Mouse (Mus musculus) gastrocnemius, adult 8-10 months (tissue): ENCODE data around the gene Arvcf. TPM values are rescaled to one million over a fixed set of nuclear protein-coding genes. Genes with fewer than 3 reads are reported as not detected.

Experiments
- DNase-seq, 2 experiments: peaks; one replicate each; pipeline ENCODE4 v3.0.0; 2022; ENCODE audit warnings: low spot score in 2 of 2
- microRNA-seq: library from miRNA; unstranded; fragments of <30 nt; microRNA quantifications from one replicate; pipeline ENCODE4 v1.2.0, GENCODE M21; 2022
- total RNA-seq, 4 experiments: library from RNA; stranded (reverse); gene quantifications; 2 replicates each; pipeline ENCODE4 v1.2.4; 2022

Gene Arvcf
- total RNA-seq, 4 experiments from 2014 or later = 7.8 to 12.7 (median 9.9) TPM

DNA sequence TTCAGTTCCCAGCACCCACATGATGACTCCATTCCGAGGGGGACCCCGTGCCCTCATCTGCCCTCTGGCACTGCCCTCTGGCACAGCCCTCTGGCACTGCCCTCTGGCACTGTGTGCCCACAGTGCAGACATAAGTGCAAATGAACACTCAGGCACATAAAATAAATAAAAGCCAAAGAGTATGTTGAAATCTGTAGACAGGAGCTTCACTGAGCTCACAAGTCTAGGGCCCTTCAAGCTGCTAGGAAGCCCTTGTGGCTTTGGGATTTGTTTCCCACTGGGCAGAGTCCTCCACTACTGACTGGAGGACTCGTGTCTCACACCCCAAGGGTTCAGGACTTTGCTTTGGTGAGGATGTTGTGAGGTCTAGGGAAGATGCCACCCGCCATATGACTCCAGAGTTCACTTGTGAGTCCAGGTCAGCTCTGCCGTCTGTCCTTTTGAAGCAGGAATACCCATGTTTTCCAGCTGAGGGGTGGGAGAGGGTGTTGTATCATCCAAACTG is 80.1 kb downstream of the Arvcf start:
- no peak for DNase-seq

- no peak for DNase-seq
These were observed 80.6 kb downstream of the Arvcf start for GRCm38 (mm10) chr16:18428516-18429042.

DNA sequence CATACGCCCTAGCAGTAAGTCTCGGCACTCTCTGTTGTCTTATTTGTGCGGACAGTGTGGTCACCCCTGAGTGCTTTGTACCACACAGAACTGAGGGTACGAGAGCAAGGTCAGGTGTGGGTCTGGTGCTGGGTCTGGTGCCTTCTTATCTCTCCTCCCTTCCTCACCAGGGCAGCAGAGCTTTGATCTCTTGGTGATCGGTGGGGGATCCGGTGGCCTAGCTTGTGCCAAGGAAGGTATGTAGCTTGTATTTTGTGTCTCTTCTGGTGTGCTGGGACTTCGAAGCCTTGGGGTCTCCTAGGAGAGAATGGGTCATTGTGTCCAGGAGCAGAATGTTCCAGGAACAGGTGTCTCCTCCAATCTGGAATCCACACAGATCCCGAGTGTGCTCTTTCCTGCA is 81.7 kb downstream of the Arvcf start:
- no peak for DNase-seq

- no peak for DNase-seq
These were observed 82.7 kb downstream of the Arvcf start for GRCm38 (mm10) chr16:18430641-18431212.

GRCm38 (mm10) chr16:18433341-18433920 is 85.4 kb downstream of the Arvcf start:
- no peak for DNase-seq

DNA sequence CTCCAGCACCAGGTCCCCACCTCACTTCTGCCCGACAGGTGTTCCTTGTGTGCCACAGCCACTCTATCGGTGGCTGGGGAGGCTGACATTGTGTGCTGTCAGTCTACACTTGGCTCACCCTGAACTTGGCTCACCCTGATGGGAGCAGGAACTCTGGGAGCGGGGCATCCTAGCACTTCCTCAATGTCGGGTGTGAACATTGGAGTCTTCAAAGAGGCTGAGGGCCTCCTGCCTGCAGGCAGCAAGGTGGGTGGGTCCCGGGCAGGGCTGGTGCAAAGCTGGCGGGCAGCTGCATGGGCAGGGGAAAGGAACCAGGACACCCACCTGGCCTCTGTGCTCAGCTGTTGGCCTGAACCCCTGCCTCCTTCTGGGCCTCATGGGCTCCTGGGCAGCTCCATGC is 88.1 kb downstream of the Arvcf start:
- no peak for DNase-seq

DNA sequence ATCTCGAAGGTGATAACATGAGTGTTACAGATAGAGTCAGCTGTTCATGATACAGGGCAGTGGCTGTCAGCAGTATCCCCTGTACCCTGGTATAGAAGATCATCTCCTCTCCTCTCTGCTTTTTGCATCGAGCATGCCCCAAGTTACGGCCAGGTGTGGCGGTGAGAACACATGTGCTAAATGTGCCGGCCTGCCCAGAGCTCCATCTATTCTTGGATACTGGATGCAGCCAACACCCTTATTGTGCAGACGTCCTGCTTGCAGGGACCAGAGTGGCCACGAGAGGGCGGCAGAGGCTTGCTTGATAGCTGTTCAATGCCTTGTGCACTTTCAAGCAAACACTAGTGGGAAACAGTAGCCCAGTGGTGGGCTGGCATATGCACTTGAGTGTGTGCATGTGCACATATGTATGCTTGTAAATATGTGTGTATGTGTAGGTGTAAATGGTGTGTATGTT is 95.4 kb downstream of the Arvcf start:
- DNase-seq = peak; percentile 94 to 97

- DNase-seq = no peak
These were observed 99.3 kb downstream of the Arvcf start for GRCm38 (mm10) chr16:18447243-18447642.

DNA sequence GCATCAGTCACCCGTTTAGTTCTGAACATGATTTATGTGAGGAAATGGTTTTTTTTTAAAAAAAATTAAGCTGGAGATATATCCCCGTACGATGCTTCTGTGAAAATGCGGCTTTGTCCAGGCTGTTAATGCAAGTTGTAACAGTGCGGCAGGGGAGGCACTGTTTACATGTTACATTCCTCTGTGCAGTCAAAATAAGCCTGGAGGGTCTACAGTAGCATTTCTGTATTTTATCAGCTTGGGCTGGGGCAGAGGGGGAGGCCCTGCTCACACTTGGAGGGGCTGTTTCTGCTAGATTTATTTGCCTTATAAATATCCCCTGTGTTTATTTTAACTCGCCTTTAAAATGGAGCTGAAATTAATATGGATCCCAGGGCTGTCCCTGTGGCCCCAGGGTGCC is 100.1 kb downstream of the Arvcf start:
- DNase-seq = no peak

GRCm38 (mm10) chr16:18449005-18449404 is 101.0 kb downstream of the Arvcf start:
- no peak for DNase-seq

- DNase-seq = no peak
These were observed 103.7 kb downstream of the Arvcf start for GRCm38 (mm10) chr16:18451486-18452181.

DNA sequence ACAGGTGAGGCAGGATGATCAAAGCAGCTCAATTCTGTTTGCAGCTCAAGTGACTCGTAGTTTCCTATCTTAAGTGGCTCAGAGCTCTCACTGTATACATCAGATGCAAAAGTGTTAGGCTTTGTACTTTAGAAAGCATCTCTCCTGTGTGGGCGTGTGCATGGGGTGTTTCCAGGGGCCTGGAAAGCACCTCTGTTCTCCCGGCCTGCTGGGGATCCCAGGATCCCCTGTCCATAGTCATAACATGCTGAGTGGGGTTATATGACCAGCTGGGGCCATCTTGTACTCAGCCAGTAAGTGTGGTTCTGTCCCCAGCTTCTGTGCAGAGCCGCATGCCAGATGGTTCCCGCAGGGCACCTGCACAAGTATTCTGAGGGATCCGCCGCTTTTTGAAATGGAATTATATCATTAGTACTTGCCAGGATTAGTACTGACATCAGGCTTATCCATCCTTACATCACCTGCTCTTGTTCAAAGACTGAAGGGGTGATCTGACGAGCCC is 104.4 kb downstream of the Arvcf start:
- no peak for DNase-seq

- no peak for DNase-seq
These were observed 105.9 kb downstream of the Arvcf start for GRCm38 (mm10) chr16:18453846-18454245.

DNA sequence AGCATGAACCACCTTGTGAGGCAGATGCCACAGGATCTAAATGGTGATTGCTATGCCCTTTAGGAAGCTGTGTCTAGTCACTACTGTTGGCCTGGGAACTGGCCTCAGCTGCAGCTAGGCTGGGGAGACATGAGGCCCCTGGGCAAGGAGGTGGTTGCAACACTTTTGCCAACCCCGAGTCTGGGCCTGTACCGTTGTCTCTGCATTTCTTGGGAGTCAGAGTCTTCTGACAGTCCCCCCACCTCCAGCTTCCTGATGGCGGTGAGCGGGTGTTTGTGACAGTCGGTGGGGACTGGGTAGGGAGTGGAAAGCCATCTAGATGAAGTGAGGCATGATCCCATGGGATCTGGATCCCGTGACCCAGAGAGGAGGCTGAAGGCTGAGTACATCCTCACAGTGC is 107.4 kb downstream of the Arvcf start:
- DNase-seq = no peak

Small RNA genes lying within 50 kb of the gene (microRNA-seq; reads per million reads assigned to microRNA genes)
- gene Gm26219 (not detected), gene Mir185 (1,439 reads per million, percentile 82 among the genes with 10 or more reads in this experiment)

Other genes with a start within 250 kb of the Arvcf start
- gene Rtn4r, start 220.5 kb upstream of the Arvcf start, total RNA-seq = under 1 TPM in 1 of 4 experiments, not detected in 3; 0.15 TPM
- gene Ccdc188, start 130.3 kb upstream of the Arvcf start, total RNA-seq = not detected
- 10 to 100 TPM; 22.8 to 29.6 (median 26.2) TPM for gene Zdhhc8, start 113.0 kb upstream of the Arvcf start, total RNA-seq
- 10 to 100 TPM in 2 of 4 experiments, 1 to 10 TPM in 2; 7.9 to 11.4 (median 9.3) TPM for gene Trmt2a, start 99.5 kb upstream of the Arvcf start, total RNA-seq
- 10 to 100 TPM; 15.8 to 20.5 (median 19.1) TPM for gene Ranbp1, start 99.5 kb upstream of the Arvcf start, total RNA-seq
- gene Gm49776, start 89.9 kb upstream of the Arvcf start, total RNA-seq = not detected
- gene Dgcr8, start 58.9 kb upstream of the Arvcf start, total RNA-seq = 10 to 100 TPM; 10.7 to 14.7 (median 12.5) TPM
- gene Tango2, start 79 bp upstream of the Arvcf start, total RNA-seq = 10 to 100 TPM; 29.9 to 53.4 (median 43.1) TPM
- 10 to 100 TPM; 17.2 to 23.5 (median 21.3) TPM for gene Txnrd2, start 78.2 kb downstream of the Arvcf start, total RNA-seq
- 10 to 100 TPM; 36.7 to 39.9 (median 38.5) TPM for gene Comt, start 78.7 kb downstream of the Arvcf start, total RNA-seq
- gene Gnb1l, start 150.5 kb downstream of the Arvcf start, total RNA-seq = 1 to 10 TPM; 3.1 to 6.1 (median 3.7) TPM
- gene Rtl10, start 150.7 kb downstream of the Arvcf start, total RNA-seq = 1 to 10 TPM; 2.9 to 4.6 (median 3.7) TPM
- gene Tbx1, start 242.5 kb downstream of the Arvcf start, total RNA-seq = 1 to 10 TPM; 3.0 to 5.8 (median 3.9) TPM